Mouse (Mus musculus) brown adipose tissue, adult 24 weeks (tissue): ENCODE data around the gene Rap2b. TPM values are rescaled to one million over a fixed set of nuclear protein-coding genes. Genes with fewer than 3 reads are reported as not detected.

Experiments
- H3K27ac ChIP-seq: fragments of 200-500 bp; replicated peaks from 2 replicates; pipeline ENCODE4 v1.5.1; 2012; ENCODE audit warnings: low read depth, mild to moderate bottlenecking, low read length
- H3K4me1 ChIP-seq: fragments of 200-500 bp; 2 replicates; pipeline ENCODE4 v1.6.1; 2012; ENCODE audit warnings: low read length, mixed read lengths; ENCODE audit not compliant: control insufficient read depth, insufficient read depth, insufficient read length
- H3K4me3 ChIP-seq: fragments of 200-500 bp; 2 replicates; pipeline ENCODE4 v1.5.1; 2012; ENCODE audit warnings: low read depth, mild to moderate bottlenecking, low read length, moderate library complexity; ENCODE audit not compliant: insufficient read depth
- polyA plus RNA-seq: library from polyadenylated mRNA; stranded (reverse); fragments of >200 nt; gene quantifications from 2 replicates; pipeline ENCODE4 v1.2.4, GENCODE M21; 2012; ENCODE audit not compliant: missing spikeins, insufficient read depth, insufficient read length

Rap2b gene
- polyA plus RNA-seq, 1 experiment, result 3.2 TPM

DNA sequence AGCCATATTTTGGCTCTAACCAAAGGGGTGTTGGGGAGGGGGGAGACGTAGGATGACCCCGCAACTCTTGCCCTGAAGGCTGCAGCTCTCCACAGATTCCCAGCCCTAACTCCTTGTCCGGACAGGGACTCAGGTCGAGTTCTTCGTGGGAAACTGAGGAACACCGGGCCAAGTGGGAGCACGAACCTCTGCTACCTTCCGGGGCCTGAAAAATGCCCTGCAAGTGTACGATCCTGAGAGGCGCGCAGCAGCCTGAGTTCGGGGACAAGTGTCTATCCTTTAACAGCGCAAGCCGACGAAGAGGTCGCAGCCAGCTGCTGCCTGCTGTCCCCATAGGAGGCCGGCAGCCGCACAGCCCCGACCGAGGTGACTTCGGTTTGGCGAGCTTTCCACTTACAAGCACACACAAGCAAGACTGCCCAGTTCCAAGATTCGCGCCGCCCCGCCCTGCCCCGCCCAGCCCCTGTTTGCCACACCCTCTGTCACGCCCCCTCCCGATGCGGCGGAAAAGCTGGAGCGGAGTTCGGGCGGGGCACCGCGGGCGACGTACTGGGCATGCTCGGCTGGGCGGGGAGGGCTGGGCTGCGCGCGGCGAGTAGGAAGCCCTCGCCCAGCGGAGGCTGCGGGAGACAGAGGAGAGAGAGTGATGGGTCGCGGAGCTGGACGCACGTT is 2.7 kb downstream of the Rap2b start:
- H3K27ac ChIP-seq, result peak overlapping the region; percentile 28; the same call in 1 of the 2 replicates
- peak overlapping the region; percentile 89 for H3K4me3 ChIP-seq
- H3K4me1 ChIP-seq, result no peaks in the 10 kb centered on the region; the same call in 1 of the 2 replicates

DNA sequence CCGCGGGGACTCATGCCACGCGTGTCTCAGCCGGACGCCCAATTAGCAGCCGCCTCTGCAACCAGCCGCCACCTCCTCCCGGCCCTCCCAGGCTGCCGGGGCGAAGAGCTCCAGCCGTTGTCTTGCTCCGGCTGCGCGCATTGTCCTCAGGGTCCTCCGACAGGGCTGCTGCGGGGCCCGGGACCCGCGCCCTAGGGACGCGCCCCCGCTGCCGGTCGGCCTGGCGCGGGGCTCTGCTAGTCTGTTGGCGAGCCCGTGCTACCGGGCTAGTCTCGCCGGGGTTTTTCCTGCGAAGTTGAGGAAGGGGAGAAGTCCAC is 3.2 kb downstream of the Rap2b start:
- Histone ChIP-seq H3K27ac (peak overlapping the region; percentile 28), H3K4me3 (peak overlapping the region; percentile 89), H3K4me1 (no peaks in the 10 kb centered on the region; the same call in 1 of the 2 replicates)

GRCm38 (mm10) chr3:61364978-61365778 is 3.7 kb downstream of the Rap2b start:
- peak overlapping the region; percentile 55 for H3K27ac ChIP-seq
- H3K4me3 ChIP-seq, result peak overlapping the region; percentile 89
- H3K4me1 ChIP-seq, result no peaks in the 10 kb centered on the region; the same call in 1 of the 2 replicates

- Histone ChIP-seq H3K4me3 (peak within 1 kb of the TSS; percentile 89), H3K4me1 (no peaks in the 10 kb centered on the region; the same call in 1 of the 2 replicates), H3K27ac (peak within 1 kb of the TSS; percentile 55)
Observed at GRCm38 (mm10) chr3:61365779-61366373, 4.4 kb downstream of the Rap2b start, which contains the start of gene B430305J03Rik. B430305J03Rik (minus strand) TSS chr3:61365951.

DNA sequence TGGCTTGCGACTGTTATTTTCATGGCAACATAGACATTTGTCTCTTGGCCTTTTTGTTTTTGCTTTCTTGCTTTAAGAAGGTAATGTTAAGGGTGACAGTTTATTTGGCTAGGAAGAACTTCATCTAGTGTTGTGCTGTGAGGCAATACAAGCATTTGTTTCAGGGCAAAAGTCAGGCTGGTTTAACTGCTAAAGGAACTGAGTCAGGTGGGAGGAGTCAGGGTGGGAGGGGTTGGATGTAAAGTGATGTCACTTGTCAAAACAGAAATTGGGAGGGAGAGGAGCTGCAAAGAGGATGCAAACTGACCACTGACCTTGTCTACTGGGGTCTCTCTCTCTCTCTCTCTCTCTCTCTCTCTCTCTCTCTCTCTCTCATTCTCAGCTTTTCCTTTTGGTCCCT is 7.0 kb downstream of the Rap2b start:
- Histone ChIP-seq H3K4me3 (no peak overlapping the region), H3K4me1 (no peaks in the 10 kb centered on the region; the same call in 1 of the 2 replicates), H3K27ac (no peak overlapping the region)

- no peaks in the 10 kb centered on the region for H3K4me1 ChIP-seq
Observed at GRCm38 (mm10) chr3:61376001-61376400, 14.6 kb downstream of the Rap2b start.

DNA sequence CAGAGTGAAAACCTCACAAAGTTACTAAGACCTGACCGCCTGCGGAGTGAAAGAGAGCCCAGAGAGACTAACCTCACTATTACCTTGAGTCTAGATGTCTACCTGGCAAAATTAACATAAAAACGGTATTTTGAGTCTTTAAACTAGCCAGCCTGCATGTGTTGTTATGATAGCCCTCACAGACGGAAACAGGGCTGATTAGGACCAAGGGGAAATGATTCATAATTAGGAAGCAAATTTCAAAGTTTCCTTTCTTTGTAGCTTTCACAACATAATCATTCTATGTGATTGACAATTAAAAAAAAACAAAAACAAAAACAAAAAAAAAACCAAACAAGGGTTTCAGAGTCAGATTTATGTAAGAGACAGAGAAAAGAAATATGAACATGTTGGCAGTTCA is 24.9 kb downstream of the Rap2b start:
- H3K27ac ChIP-seq, result no peak overlapping the region
- H3K4me1 ChIP-seq, result no peaks in the 10 kb centered on the region
- H3K4me3 ChIP-seq, result no peak overlapping the region

More at GRCm38 (mm10) chr3:61376001-61376400, 14.6 kb downstream of the Rap2b start:
- Histone ChIP-seq H3K27ac (no peak overlapping the region), H3K4me3 (no peak overlapping the region)

DNA sequence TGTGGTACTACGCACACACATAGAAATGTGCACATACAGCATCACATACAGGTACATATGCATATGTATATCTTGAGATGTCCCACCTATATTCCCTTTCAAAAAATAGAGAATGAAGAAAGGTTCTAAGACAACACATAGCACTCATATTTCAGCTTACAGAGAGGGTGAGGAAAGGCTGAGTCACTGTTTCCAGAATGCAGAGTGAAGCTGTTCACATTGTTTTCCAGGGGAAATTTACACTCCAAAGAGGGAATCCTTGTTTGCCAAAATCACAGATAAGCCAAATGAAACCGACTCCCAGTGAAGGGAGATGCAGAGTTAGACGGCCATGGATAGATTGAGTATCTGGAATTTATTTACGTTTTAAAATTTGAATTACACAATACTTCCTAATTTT is 30.1 kb downstream of the Rap2b start:
- Histone ChIP-seq H3K4me3 (no peak overlapping the region), H3K27ac (no peak overlapping the region), H3K4me1 (no peaks in the 10 kb centered on the region)

DNA sequence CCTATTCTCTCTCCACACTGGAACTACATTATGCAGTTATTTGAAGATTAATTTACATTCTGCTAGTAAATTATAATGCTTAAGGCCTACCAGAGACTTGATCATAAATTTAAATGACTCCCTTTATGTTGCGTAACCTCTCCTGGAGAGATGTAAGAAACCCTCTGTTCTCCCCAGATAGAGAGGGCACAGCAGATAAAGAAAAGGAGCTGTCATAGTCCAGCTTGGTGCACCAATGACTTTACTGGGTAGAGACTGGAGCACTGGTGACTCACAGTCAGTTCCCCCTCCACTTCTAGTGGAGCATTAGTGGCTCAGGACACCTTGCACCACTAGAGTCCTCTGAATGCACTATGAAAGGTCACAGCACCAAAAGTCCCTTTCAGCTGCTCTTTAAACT is 31.4 kb downstream of the Rap2b start:
- no peaks in the 10 kb centered on the region for H3K4me1 ChIP-seq
- H3K27ac ChIP-seq, result no peak overlapping the region

DNA sequence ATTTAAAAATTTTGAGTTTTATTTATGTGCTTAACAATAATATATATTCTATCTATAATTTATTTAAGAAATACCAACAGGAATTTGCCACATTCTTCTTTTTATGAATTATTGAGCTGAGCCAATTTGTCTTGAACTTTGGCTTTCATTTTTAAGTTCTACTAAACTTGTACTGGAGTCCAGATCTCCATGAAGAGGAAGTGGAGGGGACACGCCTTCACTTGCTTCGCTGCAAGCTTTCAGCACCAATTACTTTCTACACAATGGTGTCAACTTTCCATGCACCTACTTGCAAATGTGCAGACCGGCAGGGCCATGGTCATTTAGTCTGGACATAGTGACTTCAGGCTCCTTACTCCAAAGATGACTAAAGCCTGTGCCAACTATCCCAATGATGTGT is 32.1 kb downstream of the Rap2b start:
- Histone ChIP-seq H3K4me3 (no peak overlapping the region), H3K27ac (no peak overlapping the region), H3K4me1 (no peaks in the 10 kb centered on the region)

More for the DNA sequence above, 31.4 kb downstream of the Rap2b start:
- H3K4me3 ChIP-seq, result no peak overlapping the region

- H3K27ac ChIP-seq, result no peak overlapping the region
- H3K4me3 ChIP-seq, result no peak overlapping the region
- H3K4me1 ChIP-seq, result no peaks in the 10 kb centered on the region
Observed at GRCm38 (mm10) chr3:61395382-61395781, 33.9 kb downstream of the Rap2b start.

DNA sequence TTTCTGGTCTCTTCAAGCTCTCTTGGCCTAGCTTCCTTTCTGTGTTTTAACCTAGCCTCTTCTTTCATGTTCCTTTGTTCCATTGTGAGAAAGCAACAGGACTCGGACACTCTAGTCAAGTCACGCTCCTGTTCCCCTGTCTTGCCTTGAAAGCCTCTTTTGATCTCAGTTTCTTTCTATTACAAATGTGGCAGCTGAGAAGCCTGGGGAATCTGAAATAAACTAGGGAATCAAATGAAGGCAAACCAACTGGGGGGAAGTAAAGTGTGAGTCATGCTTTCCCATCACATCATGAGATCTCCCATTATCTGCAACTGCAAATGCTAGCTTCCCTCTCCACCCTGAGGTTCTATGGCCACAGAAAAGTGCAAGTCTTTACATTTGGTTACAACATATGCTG is 35.3 kb downstream of the Rap2b start:
- Histone ChIP-seq H3K4me3 (no peak overlapping the region), H3K27ac (peak overlapping the region; percentile 62), H3K4me1 (no peaks in the 10 kb centered on the region)

DNA sequence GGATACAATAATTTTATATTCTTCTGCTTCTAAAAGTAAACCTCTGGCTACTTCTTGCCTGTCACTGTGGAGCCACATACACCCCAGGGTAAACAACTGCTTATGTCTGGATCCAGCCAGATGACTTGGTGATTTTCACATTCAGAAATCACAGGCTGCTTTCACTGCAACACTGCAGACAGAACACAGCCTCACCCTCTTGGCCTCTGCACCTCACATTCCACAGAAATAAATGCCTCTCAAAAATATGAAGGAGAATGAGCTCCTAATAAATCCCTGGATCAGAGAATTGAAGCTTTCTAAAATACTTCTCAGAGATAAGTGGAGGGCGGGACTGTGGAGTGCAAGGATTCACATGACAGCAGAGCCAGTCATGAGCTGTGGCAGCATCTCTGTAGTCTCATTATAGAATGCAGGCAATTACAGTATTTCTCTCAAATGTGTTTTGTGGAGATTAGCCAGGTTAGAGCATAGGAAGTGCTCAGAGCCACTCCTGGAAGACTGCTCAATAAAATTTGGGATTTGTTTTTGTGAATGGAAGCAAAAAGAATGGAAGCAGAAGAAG is 39.5 kb downstream of the Rap2b start:
- no peaks in the 10 kb centered on the region for H3K4me1 ChIP-seq
- H3K4me3 ChIP-seq, result no peak overlapping the region
- no peak overlapping the region for H3K27ac ChIP-seq

DNA sequence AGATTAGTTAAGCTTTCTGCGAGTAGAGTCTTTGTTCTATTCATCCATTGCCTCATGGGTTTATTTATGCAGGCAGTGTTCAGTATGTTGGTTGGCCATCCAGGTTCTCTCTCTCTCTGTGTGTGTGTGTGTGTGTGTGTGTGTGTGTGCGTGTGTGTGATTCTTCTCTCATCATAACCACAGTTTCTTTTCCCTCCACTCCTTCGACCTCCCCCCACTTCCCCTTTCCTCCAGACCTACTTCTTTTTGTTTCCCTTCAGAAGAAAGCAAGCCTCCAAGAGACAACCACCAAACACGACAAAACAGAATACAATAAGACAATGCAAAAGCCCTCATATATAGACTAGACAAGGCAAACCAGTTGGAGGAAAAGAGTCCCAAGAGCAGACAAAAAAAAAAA is 45.5 kb downstream of the Rap2b start:
- H3K4me1 ChIP-seq, result no peaks in the 10 kb centered on the region
- no peak overlapping the region for H3K27ac ChIP-seq
- H3K4me3 ChIP-seq, result no peak overlapping the region

DNA sequence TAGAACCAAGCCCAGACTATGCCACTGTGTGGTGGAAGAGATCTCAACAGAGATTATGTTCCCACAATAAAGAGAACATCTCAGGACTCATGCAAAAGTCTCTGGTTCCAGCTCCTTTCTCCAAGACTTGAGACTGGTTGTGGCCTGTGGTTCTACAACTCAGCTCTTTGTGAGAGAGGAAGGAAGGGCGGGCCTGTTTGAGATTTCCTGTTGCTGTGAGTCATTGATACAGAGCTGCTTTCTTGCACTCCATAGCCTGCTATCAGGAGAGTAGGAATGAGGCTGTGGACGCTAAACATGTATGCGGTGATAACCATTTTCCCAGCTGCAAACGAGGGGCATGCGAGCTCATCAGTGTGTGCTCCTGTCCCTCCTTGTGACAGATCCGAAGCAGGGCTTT is 48.2 kb downstream of the Rap2b start:
- peak overlapping the region; percentile 77 for H3K27ac ChIP-seq
- no peaks in the 10 kb centered on the region for H3K4me1 ChIP-seq
- H3K4me3 ChIP-seq, result no peak overlapping the region
